Mouse (Mus musculus): Measurements from ENCODE around the gene Pim1. TPM values are rescaled to one million over a fixed set of nuclear protein-coding genes. Genes with fewer than 3 reads are reported as not detected.

Pim1 gene
- polyA plus RNA-seq, 1 experiment from 2014 or later = 13.4 TPM

- H3K4me2 ChIP-seq (replicated peaks) = no peak overlapping the region
- H3K4me1 ChIP-seq (replicated peaks) = no peaks in the 10 kb centered on the region
- no peak for ATAC-seq
- no peak overlapping the region for H3K4me3 ChIP-seq (replicated peaks)
- H3K9me3 ChIP-seq = no peaks in the 10 kb centered on the region
- H3K36me3 ChIP-seq = no peaks in the 10 kb centered on the region
- H3K27me3 ChIP-seq = no peaks in the 10 kb centered on the region
- H3K9ac ChIP-seq (replicated peaks) = no peak overlapping the region
- H3K27ac ChIP-seq = no peak overlapping the region
- 96% methylated on average over 10 of the region's 10 CpGs for WGBS
Observed at GRCm38 (mm10) chr17:29473466-29473865, 17.1 kb upstream of the Pim1 start.

GRCm38 (mm10) chr17:29474036-29474435 is 16.5 kb upstream of the Pim1 start:
- no peak overlapping the region for H3K27ac ChIP-seq
- H3K4me1 ChIP-seq (replicated peaks) = no peaks in the 10 kb centered on the region
- no peaks in the 10 kb centered on the region for H3K9me3 ChIP-seq
- no peak overlapping the region for H3K4me3 ChIP-seq (replicated peaks)
- WGBS = 85% methylated on average over 2 of the region's 2 CpGs
- no peaks in the 10 kb centered on the region for H3K27me3 ChIP-seq
- no peak overlapping the region for H3K9ac ChIP-seq (replicated peaks)
- no peak overlapping the region for H3K4me2 ChIP-seq (replicated peaks)
- ATAC-seq = no peak
- no peaks in the 10 kb centered on the region for H3K36me3 ChIP-seq

- H3K4me2 ChIP-seq (replicated peaks) = no peak overlapping the region
- 92% methylated on average over 3 of the region's 3 CpGs for WGBS
- H3K36me3 ChIP-seq = no peaks in the 10 kb centered on the region
- no peak overlapping the region for H3K9ac ChIP-seq (replicated peaks)
- no peak for ATAC-seq
- H3K27ac ChIP-seq = no peak overlapping the region
- H3K27me3 ChIP-seq = no peaks in the 10 kb centered on the region
- no peaks in the 10 kb centered on the region for H3K9me3 ChIP-seq
- H3K4me3 ChIP-seq (replicated peaks) = no peak overlapping the region
- no peaks in the 10 kb centered on the region for H3K4me1 ChIP-seq (replicated peaks)
Observed at GRCm38 (mm10) chr17:29475142-29475541, 15.4 kb upstream of the Pim1 start.

- H3K27ac ChIP-seq = no peak overlapping the region
- no peak overlapping the region for H3K4me2 ChIP-seq (replicated peaks)
- no peaks in the 10 kb centered on the region for H3K4me1 ChIP-seq (replicated peaks)
- no peak overlapping the region for H3K4me3 ChIP-seq (replicated peaks)
- no peak for ATAC-seq
- H3K27me3 ChIP-seq = no peaks in the 10 kb centered on the region
- no peak overlapping the region for H3K9ac ChIP-seq (replicated peaks)
- WGBS = 77% methylated on average over 4 of the region's 4 CpGs
- no peaks in the 10 kb centered on the region for H3K36me3 ChIP-seq
- no peaks in the 10 kb centered on the region for H3K9me3 ChIP-seq
Observed at GRCm38 (mm10) chr17:29476461-29476860, 14.1 kb upstream of the Pim1 start.

GRCm38 (mm10) chr17:29477357-29477756 is 13.2 kb upstream of the Pim1 start:
- 87% methylated on average over 10 of the region's 10 CpGs for WGBS
- no peak for ATAC-seq
- H3K9me3 ChIP-seq = no peaks in the 10 kb centered on the region
- H3K27ac ChIP-seq = no peak overlapping the region
- H3K4me2 ChIP-seq (replicated peaks) = no peak overlapping the region
- no peak overlapping the region for H3K9ac ChIP-seq (replicated peaks)
- no peaks in the 10 kb centered on the region for H3K36me3 ChIP-seq
- no peaks in the 10 kb centered on the region for H3K27me3 ChIP-seq
- H3K4me1 ChIP-seq (replicated peaks) = no peaks in the 10 kb centered on the region
- no peak overlapping the region for H3K4me3 ChIP-seq (replicated peaks)

- Histone ChIP-seq H3K27ac (no peak overlapping the region), H3K4me3 (replicated peaks) (no peak overlapping the region), H3K9ac (replicated peaks) (no peak overlapping the region), H3K9me3 (no peaks in the 10 kb centered on the region), H3K27me3 (no peaks in the 10 kb centered on the region), H3K36me3 (no peaks in the 10 kb centered on the region), H3K4me1 (replicated peaks) (no peaks in the 10 kb centered on the region), H3K4me2 (replicated peaks) (no peak overlapping the region)
- no peak for ATAC-seq
- 89% methylated on average over 4 of the region's 4 CpGs for WGBS
Observed at GRCm38 (mm10) chr17:29478271-29478670, 12.3 kb upstream of the Pim1 start.

- WGBS = 79% methylated on average over 2 of the region's 2 CpGs
- H3K36me3 ChIP-seq = no peaks in the 10 kb centered on the region
- no peaks in the 10 kb centered on the region for H3K9me3 ChIP-seq
- H3K4me3 ChIP-seq (replicated peaks) = no peak overlapping the region
- no peaks in the 10 kb centered on the region for H3K4me1 ChIP-seq (replicated peaks)
- H3K27ac ChIP-seq = no peak overlapping the region
- no peak overlapping the region for H3K4me2 ChIP-seq (replicated peaks)
- ATAC-seq = no peak
- H3K9ac ChIP-seq (replicated peaks) = no peak overlapping the region
- no peaks in the 10 kb centered on the region for H3K27me3 ChIP-seq
Observed at GRCm38 (mm10) chr17:29480256-29480655, 10.3 kb upstream of the Pim1 start.

- Histone ChIP-seq H3K27ac (no peak overlapping the region), H3K9ac (replicated peaks) (no peak overlapping the region), H3K4me3 (replicated peaks) (no peak overlapping the region), H3K36me3 (no peaks in the 10 kb centered on the region), H3K27me3 (no peaks in the 10 kb centered on the region), H3K4me2 (replicated peaks) (no peak overlapping the region), H3K9me3 (no peaks in the 10 kb centered on the region), H3K4me1 (replicated peaks) (no peaks in the 10 kb centered on the region)
- no peak for ATAC-seq
- 88% methylated on average over 7 of the region's 7 CpGs for WGBS
Observed at GRCm38 (mm10) chr17:29482632-29483031, 7.9 kb upstream of the Pim1 start.

GRCm38 (mm10) chr17:29483282-29483681 is 7.3 kb upstream of the Pim1 start:
- Histone ChIP-seq H3K27me3 (no peaks in the 10 kb centered on the region), H3K4me3 (replicated peaks) (no peak overlapping the region), H3K4me1 (replicated peaks) (no peaks in the 10 kb centered on the region), H3K36me3 (no peaks in the 10 kb centered on the region), H3K4me2 (replicated peaks) (no peak overlapping the region), H3K9me3 (no peaks in the 10 kb centered on the region), H3K27ac (no peak overlapping the region), H3K9ac (replicated peaks) (no peak overlapping the region)
- no peak for ATAC-seq
- 94% methylated on average over 2 of the region's 2 CpGs for WGBS

GRCm38 (mm10) chr17:29484431-29484830 is 6.1 kb upstream of the Pim1 start:
- Histone ChIP-seq H3K9ac (replicated peaks) (no peak overlapping the region), H3K27ac (no peak overlapping the region), H3K4me1 (replicated peaks) (peaks cover 9% of the 10 kb centered on the region), H3K4me2 (replicated peaks) (no peak overlapping the region), H3K36me3 (no peaks in the 10 kb centered on the region), H3K4me3 (replicated peaks) (no peak overlapping the region), H3K9me3 (no peaks in the 10 kb centered on the region), H3K27me3 (no peaks in the 10 kb centered on the region)
- WGBS = 97% methylated on average over 2 of the region's 2 CpGs
- no peak for ATAC-seq

GRCm38 (mm10) chr17:29485336-29486233 is 5.0 kb upstream of the Pim1 start:
- Histone ChIP-seq H3K9ac (replicated peaks) (no peak overlapping the region), H3K36me3 (no peaks in the 10 kb centered on the region), H3K9me3 (no peaks in the 10 kb centered on the region), H3K4me3 (replicated peaks) (no peak overlapping the region), H3K4me2 (replicated peaks) (no peak overlapping the region), H3K4me1 (replicated peaks) (peaks cover 9% of the 10 kb centered on the region), H3K27me3 (no peaks in the 10 kb centered on the region), H3K27ac (no peak overlapping the region)
- 84% methylated on average over 3 of the region's 3 CpGs for WGBS
- ATAC-seq = no peak

- Histone ChIP-seq H3K4me3 (replicated peaks) (no peak overlapping the region), H3K27me3 (no peaks in the 10 kb centered on the region), H3K4me2 (replicated peaks) (0 out of 2 replicates have a peak overlapping the region, but pooled peaks have one; percentile 95), H3K4me1 (replicated peaks) (peaks cover 26% of the 10 kb centered on the region), H3K9me3 (no peaks in the 10 kb centered on the region), H3K27ac (no peak overlapping the region), H3K36me3 (no peaks in the 10 kb centered on the region), H3K9ac (replicated peaks) (no peak overlapping the region)
- WGBS = 72% methylated on average over 8 of the region's 8 CpGs
- ATAC-seq = no peak
Observed at GRCm38 (mm10) chr17:29488257-29488977, 2.1 kb upstream of the Pim1 start.
